Mouse (Mus musculus) liver, adult 2 months (tissue): ENCODE results near the gene Hlcs. TPM values are rescaled to one million over a fixed set of nuclear protein-coding genes. Genes with fewer than 3 reads are reported as not detected.

Source experiments
- DNase-seq: peaks from one replicate; pipeline ENCODE4 v3.0.0-alpha.2; 2011; ENCODE audit warnings: low read depth, low spot score; ENCODE audit errors: extremely low read depth
- H3K27ac ChIP-seq: fragments of 200-500 bp; replicated peaks from 2 replicates; pipeline ENCODE4 v1.5.1; 2012; ENCODE audit warnings: low read depth, mild to moderate bottlenecking, control low read depth, inconsistent platforms, low read length; ENCODE audit not compliant: insufficient read depth
- H3K27me3 ChIP-seq: fragments of 200-500 bp; 2 replicates; pipeline ENCODE4 v1.6.1; 2012; ENCODE audit warnings: mild to moderate bottlenecking, moderate library complexity, low read length, inconsistent platforms; ENCODE audit not compliant: control insufficient read depth, insufficient read depth
- H3K36me3 ChIP-seq: fragments of 200-500 bp; 2 replicates; pipeline ENCODE4 v1.6.1; 2012; ENCODE audit warnings: low read length, inconsistent platforms; ENCODE audit not compliant: control insufficient read depth, insufficient read depth
- H3K4me1 ChIP-seq: fragments of 200-500 bp; 2 replicates; pipeline ENCODE4 v1.6.1; 2011; ENCODE audit warnings: low read length; ENCODE audit not compliant: control insufficient read depth, insufficient read depth
- H3K4me3 ChIP-seq: fragments of 200-500 bp; 2 replicates; pipeline ENCODE4 v1.5.1; 2011; ENCODE audit warnings: low read depth, mild to moderate bottlenecking, control low read depth, low read length, moderate library complexity; ENCODE audit not compliant: insufficient read depth
- H3K79me2 ChIP-seq: fragments of 200-500 bp; 2 replicates; pipeline ENCODE4 v1.6.1; 2012; ENCODE audit warnings: inconsistent platforms, mild to moderate bottlenecking, low read length, moderate library complexity; ENCODE audit not compliant: control insufficient read depth, insufficient read depth
- H3K9ac ChIP-seq: fragments of 200-500 bp; 2 replicates; pipeline ENCODE4 v1.6.1; 2012; ENCODE audit warnings: low read depth, mild to moderate bottlenecking, control low read depth, inconsistent platforms, low read length
- CTCF ChIP-seq: fragments of 200-500 bp; IDR thresholded peaks from 2 replicates; pipeline ENCODE4 v1.5.1; 2011; ENCODE audit warnings: low read depth, low read length, control low read depth
- POLR2A ChIP-seq: fragments of 200-500 bp; IDR thresholded peaks from 2 replicates; pipeline ENCODE4 v1.6.1; 2011; ENCODE audit warnings: low read length, control low read depth; ENCODE audit not compliant: insufficient read depth; ENCODE audit errors: extremely low read depth
- WGBS: fragments of 180-500 bp; shearing (Covaris S2); methylation state at CpG from one replicate; pipeline ENCODE4 v1.1.7; 2018; 5-methylcytosine and 5-hydroxymethylcytosine counted together
- polyA plus RNA-seq: library from polyadenylated mRNA; depleted of rRNA; stranded (reverse); fragments of >200 nt; gene quantifications from 2 replicates; pipeline ENCODE4 v1.2.3, GENCODE M21; 2012
- total RNA-seq: library from RNA; depleted of rRNA; stranded (reverse); fragments of >200 nt; gene quantifications from 2 replicates; pipeline ENCODE4 v1.2.3, GENCODE M21; 2014

Gene Hlcs
- total and polyA plus RNA-seq, 2 experiments: 6.0 to 7.2 TPM

DNA sequence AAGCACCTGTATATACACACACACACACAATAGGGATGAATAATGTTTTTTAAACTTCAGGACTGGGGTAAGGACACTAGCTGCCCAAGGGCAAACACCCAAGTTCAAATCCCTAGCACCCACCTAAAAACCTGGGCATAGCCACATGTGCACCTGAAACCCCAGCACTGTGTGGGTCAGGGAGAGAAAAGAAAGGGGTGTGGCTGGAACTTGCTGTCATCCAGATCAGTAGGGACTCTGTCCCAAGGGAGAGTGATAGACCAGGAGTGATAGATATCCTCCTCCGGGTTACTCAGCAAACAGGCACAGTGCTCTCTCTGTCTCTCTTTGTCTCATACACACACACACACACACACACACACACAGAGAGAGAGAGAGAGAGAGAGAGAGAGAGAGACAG, 2.0 kb downstream of the Hlcs start:
- Histone ChIP-seq H3K4me1 (peaks cover 8% of the 10 kb centered on the region), H3K9ac (no peak overlapping the region), H3K27me3 (no peaks in the 10 kb centered on the region), H3K27ac (no peak overlapping the region), H3K4me3 (no peak overlapping the region), H3K79me2 (peaks cover 3% of the 10 kb centered on the region; the same call in 1 of the 2 replicates), H3K36me3 (no peaks in the 10 kb centered on the region)
- TF ChIP-seq POLR2A (no peak), CTCF (no peak)
- DNase-seq: no peak
- WGBS: 40% methylated on average over 1 of the region's 1 CpGs

- no peaks in the 10 kb centered on the region for H3K27me3 ChIP-seq
- DNase-seq: no peak
- TF ChIP-seq POLR2A (no peak), CTCF (no peak)
- WGBS: 98% methylated on average over 4 of the region's 4 CpGs
- H3K79me2 ChIP-seq: peaks cover 3% of the 10 kb centered on the region; the same call in 1 of the 2 replicates
- no peak overlapping the region for H3K9ac ChIP-seq
- H3K4me3 ChIP-seq: no peak overlapping the region
- H3K36me3 ChIP-seq: no peaks in the 10 kb centered on the region
- H3K27ac ChIP-seq: no peak overlapping the region
- peaks cover 7% of the 10 kb centered on the region for H3K4me1 ChIP-seq
Measured at GRCm38 (mm10) chr16:94309025-94309424, 4.3 kb downstream of the Hlcs start.

DNA sequence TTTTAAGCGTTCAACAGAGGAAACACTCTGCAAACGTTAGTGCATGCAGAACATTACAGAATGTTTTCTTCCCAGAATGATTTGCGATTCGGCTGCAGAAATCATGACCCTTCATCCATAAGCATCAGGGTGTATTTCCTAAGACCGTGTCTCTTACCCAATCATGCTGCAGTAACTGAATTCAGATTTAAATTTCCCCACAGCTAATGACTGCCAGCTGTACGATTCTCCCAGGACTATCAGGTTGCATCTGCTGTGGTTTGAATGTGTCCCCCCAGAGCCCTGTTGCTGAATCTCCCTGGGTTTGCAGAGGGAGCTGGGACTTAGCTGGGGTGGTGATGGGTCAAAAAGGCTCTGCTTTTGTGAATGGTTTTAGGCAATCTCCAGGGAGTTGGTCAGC, 5.4 kb downstream of the Hlcs start:
- no peak for TF ChIP-seq CTCF
- no peak for TF ChIP-seq POLR2A
- Histone ChIP-seq H3K9ac (no peak overlapping the region), H3K4me3 (no peak overlapping the region), H3K4me1 (peaks cover 2% of the 10 kb centered on the region), H3K36me3 (no peaks in the 10 kb centered on the region), H3K79me2 (peaks cover 3% of the 10 kb centered on the region; the same call in 1 of the 2 replicates), H3K27me3 (no peaks in the 10 kb centered on the region), H3K27ac (no peak overlapping the region)
- WGBS: 63% methylated on average over 6 of the region's 6 CpGs
- DNase-seq: no peak

DNA sequence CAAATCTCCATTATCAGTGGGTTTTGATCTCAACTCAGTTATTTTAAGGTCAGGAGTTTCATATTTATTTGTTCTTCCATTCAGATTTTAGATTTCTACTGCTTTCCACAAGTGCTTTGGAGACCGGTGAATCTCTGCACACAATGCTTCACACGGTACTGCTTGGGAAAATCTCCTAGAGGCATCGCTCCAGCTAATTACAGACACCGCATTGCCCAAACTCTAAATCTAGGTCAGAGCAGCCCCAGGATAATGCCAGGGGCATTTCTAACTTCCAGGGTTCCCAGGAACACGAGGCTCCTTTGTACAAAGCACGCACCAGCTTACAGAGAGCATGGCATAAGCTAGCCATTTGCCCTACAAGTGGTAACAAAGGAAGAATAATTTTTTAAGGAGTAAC, 5.8 kb downstream of the Hlcs start:
- no peak overlapping the region for H3K27ac ChIP-seq
- H3K36me3 ChIP-seq: no peaks in the 10 kb centered on the region
- peaks cover 2% of the 10 kb centered on the region for H3K4me1 ChIP-seq
- peaks cover 3% of the 10 kb centered on the region; the same call in 1 of the 2 replicates for H3K79me2 ChIP-seq
- no peak overlapping the region for H3K4me3 ChIP-seq
- WGBS: 49% methylated on average over 6 of the region's 6 CpGs
- no peak for TF ChIP-seq POLR2A
- no peak for TF ChIP-seq CTCF
- H3K27me3 ChIP-seq: no peaks in the 10 kb centered on the region
- H3K9ac ChIP-seq: no peak overlapping the region
- DNase-seq: no peak

- no peak overlapping the region for H3K27ac ChIP-seq
- H3K79me2 ChIP-seq: no peaks in the 10 kb centered on the region
- WGBS: 33% methylated on average over 6 of the region's 6 CpGs
- no peaks in the 10 kb centered on the region for H3K27me3 ChIP-seq
- peaks cover 5% of the 10 kb centered on the region; the same call in 1 of the 2 replicates for H3K4me1 ChIP-seq
- DNase-seq: no peak
- H3K36me3 ChIP-seq: no peaks in the 10 kb centered on the region
- no peak overlapping the region for H3K9ac ChIP-seq
- TF ChIP-seq CTCF: no peak
- no peak for TF ChIP-seq POLR2A
- no peak overlapping the region for H3K4me3 ChIP-seq
Measured at GRCm38 (mm10) chr16:94303203-94303535, 10.2 kb downstream of the Hlcs start.

GRCm38 (mm10) chr16:94302274-94303202, 10.8 kb downstream of the Hlcs start:
- DNase-seq: no peak
- peak overlapping the region; percentile 27; the same call in 1 of the 2 replicates for H3K4me3 ChIP-seq
- no peaks in the 10 kb centered on the region for H3K27me3 ChIP-seq
- no peaks in the 10 kb centered on the region for H3K79me2 ChIP-seq
- H3K27ac ChIP-seq: no peak overlapping the region
- peak overlapping the region; percentile 53; the same call in 1 of the 2 replicates for H3K9ac ChIP-seq
- WGBS: 24% methylated on average over 30 of the region's 30 CpGs
- peak; percentile 45 for TF ChIP-seq CTCF
- no peak for TF ChIP-seq POLR2A
- peaks cover 5% of the 10 kb centered on the region; the same call in 1 of the 2 replicates for H3K4me1 ChIP-seq
- H3K36me3 ChIP-seq: no peaks in the 10 kb centered on the region
